Mouse (Mus musculus) kidney, adult 2 months (tissue): ENCODE data around the gene L3mbtl3. TPM values are rescaled to one million over a fixed set of nuclear protein-coding genes. Genes with fewer than 3 reads are reported as not detected.

Experiments used
- DNase-seq: peaks from one replicate; pipeline ENCODE4 v3.0.0; 2021
- H3K27ac ChIP-seq: fragments of 200-500 bp; 2 replicates; pipeline ENCODE4 v1.5.1; 2012; ENCODE audit warnings: low read depth, low read length, control low read depth, inconsistent platforms; ENCODE audit not compliant: insufficient read depth
- H3K27me3 ChIP-seq: fragments of 200-500 bp; replicated peaks from 2 replicates; pipeline ENCODE4 v1.6.1; 2012; ENCODE audit warnings: mild to moderate bottlenecking, moderate library complexity, low read length, inconsistent platforms; ENCODE audit not compliant: control insufficient read depth, insufficient read depth
- H3K36me3 ChIP-seq: fragments of 200-500 bp; 2 replicates; pipeline ENCODE4 v1.6.1; 2012; ENCODE audit warnings: mild to moderate bottlenecking, moderate library complexity, low read length, inconsistent platforms; ENCODE audit not compliant: control insufficient read depth, insufficient read depth
- H3K4me1 ChIP-seq: fragments of 200-500 bp; 2 replicates; pipeline ENCODE4 v1.6.1; 2011; ENCODE audit warnings: low read length; ENCODE audit not compliant: control insufficient read depth, insufficient read depth
- H3K4me3 ChIP-seq: fragments of 200-500 bp; 2 replicates; pipeline ENCODE4 v1.5.1; 2011; ENCODE audit warnings: mild to moderate bottlenecking, low read depth, low read length, control low read depth; ENCODE audit not compliant: insufficient read depth
- CTCF ChIP-seq: fragments of 200-500 bp; conservative IDR thresholded peaks from 2 replicates; pipeline ENCODE4 v1.5.1; 2011; ENCODE audit warnings: low read depth, mild to moderate bottlenecking, control low read depth, low read length, moderate library complexity, mixed read lengths; ENCODE audit not compliant: insufficient read depth, insufficient read length
- POLR2A ChIP-seq: fragments of 200-500 bp; IDR thresholded peaks from one replicate; pipeline ENCODE4 v1.6.1; 2011; ENCODE audit warnings: low read depth, low read length, control low read depth
- WGBS: fragments of 180-500 bp; shearing (Covaris S2); methylation state at CpG from one replicate; pipeline ENCODE4 v1.1.7; 2018; 5-methylcytosine and 5-hydroxymethylcytosine counted together
- polyA plus RNA-seq: library from polyadenylated mRNA; depleted of rRNA; stranded (reverse); fragments of >200 nt; gene quantifications from 2 replicates; pipeline ENCODE4 v1.2.3, GENCODE M21; 2012

The L3mbtl3 gene
- polyA plus RNA-seq, 1 experiment = 3.6 TPM

DNA sequence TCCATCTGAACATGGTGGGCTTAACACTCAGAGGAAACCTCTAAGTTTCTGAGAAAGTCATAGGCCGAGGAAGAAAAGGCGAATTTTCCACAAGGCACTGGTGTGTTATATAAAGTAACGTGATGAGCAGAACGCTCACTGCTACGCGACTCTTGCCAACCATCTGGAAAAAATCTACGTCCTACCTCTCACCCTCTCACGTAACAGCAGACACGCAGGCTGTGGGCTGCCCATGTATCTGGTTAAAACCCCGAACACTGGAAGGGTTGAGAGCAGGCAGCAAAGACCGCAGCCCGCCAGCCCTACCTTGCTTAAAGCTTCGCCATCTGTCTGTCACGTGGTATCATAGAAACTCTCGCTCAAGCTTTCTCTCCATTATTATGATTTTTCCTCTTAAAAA, 61.4 kb downstream of the L3mbtl3 start:
- H3K36me3 ChIP-seq = peaks cover 5% of the 10 kb centered on the region

DNA sequence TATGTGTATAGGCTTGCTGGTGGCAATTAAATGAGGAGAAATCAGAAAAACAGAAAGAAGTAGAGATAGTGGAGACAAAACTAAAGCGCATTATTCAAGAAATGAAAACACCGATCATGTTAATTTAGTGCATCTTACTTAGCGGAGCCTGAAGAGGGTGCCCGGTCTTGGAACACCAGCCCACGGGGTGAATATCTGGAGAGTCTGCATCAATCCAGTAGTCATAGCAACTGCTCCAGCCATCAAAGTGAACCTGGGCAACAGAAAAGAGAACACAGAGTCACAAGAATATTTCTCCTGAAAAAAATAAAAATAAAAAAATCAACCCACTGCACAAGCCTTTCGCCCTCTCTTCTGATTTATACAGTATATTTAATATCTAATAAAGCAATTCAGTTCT, 72.3 kb downstream of the L3mbtl3 start:
- DNase-seq = no peak
- 90% methylated on average over 6 of the region's 6 CpGs for WGBS
- H3K27me3 ChIP-seq = no peaks in the 10 kb centered on the region
- TF ChIP-seq POLR2A = no peak
- no peak for TF ChIP-seq CTCF
- H3K27ac ChIP-seq = no peak overlapping the region
- H3K4me3 ChIP-seq = no peak overlapping the region
- peaks cover 10% of the 10 kb centered on the region for H3K36me3 ChIP-seq
- no peaks in the 10 kb centered on the region for H3K4me1 ChIP-seq

More for the DNA sequence above, 61.4 kb downstream of the L3mbtl3 start:
- Histone ChIP-seq H3K4me3 (no peak overlapping the region), H3K27me3 (no peaks in the 10 kb centered on the region), H3K27ac (no peak overlapping the region), H3K4me1 (no peaks in the 10 kb centered on the region)
- no peak for DNase-seq
- WGBS = 93% methylated on average over 15 of the region's 15 CpGs
- TF ChIP-seq POLR2A = no peak
- no peak for TF ChIP-seq CTCF

DNA sequence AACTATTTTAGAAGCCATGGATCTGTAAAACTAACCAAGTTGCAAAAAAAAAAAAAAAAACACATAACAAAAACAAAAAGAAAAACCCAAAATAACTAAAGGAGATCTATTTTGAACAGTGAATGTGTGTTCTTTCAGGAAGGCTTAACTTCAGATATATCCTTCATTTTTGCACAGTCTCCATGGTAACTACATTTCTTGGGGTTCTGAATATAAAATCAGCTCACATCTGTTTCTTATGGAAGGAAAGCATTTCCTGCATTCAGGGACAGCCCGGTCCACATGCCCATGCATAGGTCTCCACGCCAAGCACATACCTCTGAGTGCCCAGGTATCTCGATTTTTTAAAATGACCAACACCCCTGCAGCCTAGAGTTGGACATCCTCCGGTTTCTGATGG, 73.4 kb downstream of the L3mbtl3 start:
- TF ChIP-seq CTCF = no peak
- no peak for TF ChIP-seq POLR2A
- Histone ChIP-seq H3K27me3 (no peaks in the 10 kb centered on the region), H3K27ac (no peak overlapping the region), H3K4me3 (no peak overlapping the region), H3K36me3 (peaks cover 5% of the 10 kb centered on the region), H3K4me1 (no peaks in the 10 kb centered on the region)
- 94% methylated on average over 4 of the region's 4 CpGs for WGBS
- no peak for DNase-seq

DNA sequence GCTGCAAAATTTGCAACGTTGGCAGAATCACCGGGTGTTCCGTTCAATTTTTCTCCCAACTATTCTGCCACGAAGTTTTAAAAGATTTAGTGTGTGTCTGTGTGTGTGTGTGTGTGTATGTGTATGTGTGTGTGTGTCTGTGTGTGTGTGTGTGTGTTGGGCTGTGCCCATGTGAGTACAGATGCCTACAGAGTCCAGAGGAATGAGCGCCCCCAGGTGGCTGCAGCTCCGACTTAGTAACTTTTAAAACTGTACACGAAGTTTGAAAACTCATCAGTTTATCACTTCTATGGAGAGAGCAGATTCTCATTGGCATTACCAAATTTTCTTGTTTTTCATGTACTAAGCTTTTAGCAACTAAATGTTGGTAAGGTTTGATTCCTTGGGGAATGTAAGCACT, 78.1 kb downstream of the L3mbtl3 start:
- H3K36me3 ChIP-seq = peaks cover 4% of the 10 kb centered on the region
- H3K4me1 ChIP-seq = no peaks in the 10 kb centered on the region
- H3K27ac ChIP-seq = no peak overlapping the region
- 90% methylated on average over 7 of the region's 7 CpGs for WGBS
- DNase-seq = no peak
- no peak overlapping the region for H3K4me3 ChIP-seq
- H3K27me3 ChIP-seq = no peaks in the 10 kb centered on the region
- TF ChIP-seq POLR2A (no peak), CTCF (no peak)

DNA sequence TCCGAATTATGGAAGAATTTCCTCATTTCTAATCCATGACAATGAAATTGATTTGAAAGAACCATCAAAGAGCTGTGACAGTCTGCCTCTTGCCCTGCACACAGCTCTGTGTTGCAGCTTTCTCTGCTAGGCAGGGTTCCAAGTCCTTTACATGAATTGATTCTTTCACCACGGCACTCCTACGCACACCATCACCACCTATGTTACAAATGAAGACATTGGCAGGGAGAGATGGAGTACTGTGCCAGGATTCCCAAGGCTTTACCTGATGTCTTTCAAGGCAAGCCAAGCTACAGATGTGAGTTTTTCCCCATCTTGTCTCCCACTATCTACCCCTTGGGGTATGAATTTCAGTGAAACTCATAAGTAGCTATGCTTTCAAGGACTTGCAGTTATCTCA, 78.6 kb downstream of the L3mbtl3 start:
- H3K27ac ChIP-seq = no peak overlapping the region
- TF ChIP-seq POLR2A (no peak), CTCF (no peak)
- DNase-seq = no peak
- H3K4me1 ChIP-seq = no peaks in the 10 kb centered on the region
- peaks cover 2% of the 10 kb centered on the region; the same call in 1 of the 2 replicates for H3K36me3 ChIP-seq
- 86% methylated on average over 3 of the region's 3 CpGs for WGBS
- no peak overlapping the region for H3K4me3 ChIP-seq
- H3K27me3 ChIP-seq = no peaks in the 10 kb centered on the region

DNA sequence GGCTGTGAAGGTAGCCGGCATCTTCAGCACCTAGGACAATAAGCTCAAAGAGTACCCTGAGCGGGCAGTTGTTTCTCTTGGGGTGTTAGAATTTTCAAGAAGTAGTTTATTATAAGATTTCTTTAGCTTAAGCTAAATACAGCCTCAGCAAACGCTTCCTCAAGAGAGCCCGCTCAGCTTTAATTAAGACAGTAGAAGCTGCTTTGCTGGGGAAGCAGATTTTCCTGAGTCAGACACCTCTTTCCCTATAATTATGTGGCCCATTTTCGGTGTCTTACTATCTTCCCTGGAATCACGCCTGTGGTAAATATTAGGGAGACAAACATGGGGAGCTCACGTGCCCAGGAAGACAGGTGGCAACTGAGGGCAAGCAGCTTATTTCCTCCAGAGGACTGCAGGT, 88.6 kb downstream of the L3mbtl3 start:
- Histone ChIP-seq H3K4me1 (no peaks in the 10 kb centered on the region), H3K36me3 (no peaks in the 10 kb centered on the region; the same call in 1 of the 2 replicates), H3K27me3 (no peaks in the 10 kb centered on the region), H3K27ac (no peak overlapping the region), H3K4me3 (no peak overlapping the region)
- no peak for DNase-seq
- TF ChIP-seq CTCF (no peak), POLR2A (no peak)
- 85% methylated on average over 7 of the region's 7 CpGs for WGBS

DNA sequence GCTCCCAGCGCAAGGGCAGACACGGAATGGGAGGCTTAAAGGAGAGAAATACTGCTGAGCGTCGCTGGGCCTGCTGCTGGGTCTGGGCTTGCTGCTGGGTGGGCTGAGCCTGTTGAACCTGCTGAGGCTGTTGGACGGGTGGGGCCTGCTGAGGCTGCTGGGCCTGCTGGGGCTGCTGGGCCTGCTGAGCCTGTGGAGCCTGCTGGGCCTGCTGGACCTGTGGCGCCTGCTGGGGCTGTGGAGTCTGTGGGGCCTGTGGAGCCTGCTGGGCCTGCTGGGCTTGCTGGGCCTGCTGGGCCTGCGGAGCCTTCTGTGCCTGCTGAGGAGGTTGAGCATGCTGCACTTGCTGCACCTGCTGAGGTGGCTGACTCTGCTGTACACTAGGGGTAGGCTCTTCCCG, 95.8 kb downstream of the L3mbtl3 start:
- Histone ChIP-seq H3K36me3 (peaks cover 6% of the 10 kb centered on the region; the same call in 1 of the 2 replicates), H3K4me1 (no peaks in the 10 kb centered on the region), H3K27me3 (no peaks in the 10 kb centered on the region), H3K4me3 (no peak overlapping the region), H3K27ac (no peak overlapping the region)
- WGBS = 84% methylated on average over 8 of the region's 8 CpGs
- TF ChIP-seq CTCF (no peak), POLR2A (no peak)
- DNase-seq = no peak
